Mouse (Mus musculus) liver (tissue): ENCODE results near the gene Mta1.

Source experiments
- DNase-seq: peaks from one replicate; pipeline ENCODE4 v3.0.0-alpha.2; 2020; ENCODE audit warnings: mixed read lengths

Mta1 gene

DNA sequence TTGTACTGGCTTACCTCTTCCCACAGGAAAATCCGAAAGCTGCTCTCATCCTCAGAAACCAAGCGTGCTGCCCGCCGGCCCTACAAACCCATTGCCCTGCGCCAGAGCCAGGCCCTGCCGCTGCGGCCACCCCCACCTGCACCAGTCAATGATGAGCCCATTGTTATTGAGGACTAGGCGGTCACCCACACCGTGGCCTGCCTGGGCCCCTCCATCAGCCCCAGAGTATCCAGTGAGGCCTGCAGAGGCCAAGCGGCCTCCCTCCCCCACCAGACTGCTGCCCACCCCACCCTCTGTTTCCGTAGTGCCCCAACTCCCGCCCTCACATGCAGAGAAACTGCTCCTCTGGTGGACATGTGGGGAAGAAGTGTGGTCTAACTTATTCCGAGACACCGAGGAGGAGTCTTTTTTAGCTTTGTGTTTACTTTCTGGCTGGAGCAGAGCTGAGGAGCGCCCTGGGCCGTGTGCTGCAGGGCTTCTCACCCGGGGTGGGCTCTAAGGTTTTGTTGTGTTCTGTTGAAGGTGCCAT is 38.5 kb downstream of the Mta1 start:
- DNase-seq: no peak

DNA sequence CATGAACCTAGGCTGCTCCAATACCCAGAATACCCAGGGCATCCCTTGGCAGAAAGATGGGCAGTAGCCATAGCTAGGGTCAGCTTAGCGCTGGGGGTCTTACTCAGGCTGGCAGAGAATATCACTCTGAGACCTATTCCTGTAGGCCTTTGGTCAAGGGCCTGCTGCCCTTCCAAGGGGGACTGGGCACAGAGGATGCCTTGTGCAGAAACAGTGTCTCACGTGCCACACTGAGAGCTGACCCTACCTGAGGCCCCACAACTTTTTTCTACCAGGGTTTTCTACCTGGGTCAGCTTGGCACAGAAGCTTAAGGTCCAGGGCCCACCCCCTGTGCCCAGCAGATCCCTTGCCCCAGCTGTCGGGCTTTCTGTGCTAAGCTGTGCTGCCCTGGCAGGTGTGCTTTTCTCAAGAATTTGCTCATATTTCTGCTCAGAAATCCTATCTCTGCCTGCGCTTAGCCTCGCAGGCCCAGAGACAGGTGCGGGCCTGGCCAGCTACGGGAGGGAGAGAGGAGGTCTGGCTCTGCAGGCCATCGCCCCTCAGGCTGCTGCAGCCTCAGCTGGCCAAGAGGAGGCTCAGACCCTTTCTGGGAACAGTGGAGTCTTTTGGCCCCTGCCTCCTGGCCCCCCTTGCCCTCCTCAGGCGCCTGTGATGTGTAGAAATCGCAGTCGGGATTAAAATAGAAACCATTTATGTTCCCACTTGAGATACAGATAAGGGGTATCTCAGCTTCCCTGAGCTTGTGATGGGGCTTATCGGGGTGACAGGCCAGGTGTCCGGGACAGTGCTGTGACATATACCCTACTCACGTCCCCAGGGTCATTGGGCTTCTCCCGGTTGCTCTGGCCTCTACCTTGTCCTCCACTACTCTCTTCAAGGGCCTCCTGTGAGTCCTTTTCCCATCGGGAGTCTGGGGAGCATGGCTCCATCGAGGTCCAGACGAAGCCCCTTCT is 39.5 kb downstream of the Mta1 start:
- no peak for DNase-seq

DNA sequence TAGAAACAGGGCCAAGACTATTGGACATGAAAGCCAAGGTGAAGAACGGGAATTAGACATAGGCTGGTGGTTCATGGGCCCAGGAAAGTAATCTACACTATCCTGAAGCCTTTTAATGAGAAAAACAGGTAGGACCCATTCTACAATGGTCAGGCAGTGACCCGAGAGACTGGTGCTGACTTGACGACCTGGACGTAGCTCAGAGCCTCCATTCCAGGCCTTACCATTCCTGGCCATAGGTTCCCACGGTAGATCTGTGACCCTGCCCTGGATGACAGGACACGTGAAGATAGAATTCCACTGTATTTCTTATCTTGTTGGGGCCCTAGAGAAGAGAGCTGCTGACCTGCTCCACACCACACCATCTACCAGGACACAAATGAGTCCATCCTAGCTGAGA is 40.2 kb downstream of the Mta1 start:
- no peak for DNase-seq

DNA sequence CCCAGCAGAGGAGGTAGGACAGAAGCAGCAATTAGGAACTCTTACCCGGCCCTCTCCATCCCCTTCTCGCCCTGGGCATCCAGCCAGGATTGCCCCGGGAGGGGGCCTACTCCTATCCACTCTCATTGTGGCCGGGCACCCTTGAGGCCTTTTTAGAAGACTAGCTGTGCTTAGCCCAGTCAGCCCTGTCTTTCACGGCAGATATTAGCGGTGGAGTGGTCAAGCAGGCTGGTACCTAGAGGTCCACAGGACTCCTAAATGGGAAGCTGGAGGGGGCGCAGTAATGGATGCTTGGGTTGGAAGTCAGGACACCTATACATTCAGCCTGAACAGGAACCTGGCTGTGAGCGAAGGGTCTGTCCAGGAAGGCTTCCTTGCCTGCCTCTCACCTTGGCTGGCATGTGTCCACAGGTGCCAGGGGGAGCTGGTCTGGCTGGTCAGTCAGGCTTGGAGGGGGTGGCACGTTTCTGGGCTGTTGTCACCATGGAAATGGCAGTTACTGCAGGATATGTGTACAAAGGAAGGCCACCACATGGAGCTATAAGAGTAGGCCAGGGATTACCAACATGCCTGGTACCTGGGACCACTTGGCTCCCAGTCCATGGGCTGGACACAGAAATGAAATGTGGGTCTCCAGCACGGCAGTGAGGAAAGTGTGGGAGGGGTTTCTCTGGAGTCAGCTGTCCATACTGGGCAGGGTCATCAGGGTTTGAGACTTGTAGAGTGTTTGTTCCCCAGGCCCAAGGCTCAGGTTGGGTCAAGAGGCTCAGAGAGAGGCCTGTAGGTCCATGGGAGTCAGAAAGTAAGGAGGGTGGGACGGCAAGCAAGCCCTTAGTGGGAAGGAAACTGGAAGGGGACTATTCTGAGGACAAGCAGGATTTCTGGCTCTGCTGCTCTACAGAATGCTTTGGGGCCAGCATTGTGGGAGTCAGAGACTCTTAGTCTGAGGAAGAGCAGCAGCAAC is 41.1 kb downstream of the Mta1 start:
- no peak for DNase-seq

- DNase-seq: peak; percentile 87
Observed at GRCm38 (mm10) chr12:113139908-113140615, 42.0 kb downstream of the Mta1 start, which contains the start of gene Crip2. Gene Crip2 (plus strand): TSS chr12:113140236.

GRCm38 (mm10) chr12:113140616-113141411 is 42.7 kb downstream of the Mta1 start:
- peak; percentile 63 for DNase-seq

- no peak for DNase-seq
Observed at GRCm38 (mm10) chr12:113141531-113141973, 43.5 kb downstream of the Mta1 start.

DNA sequence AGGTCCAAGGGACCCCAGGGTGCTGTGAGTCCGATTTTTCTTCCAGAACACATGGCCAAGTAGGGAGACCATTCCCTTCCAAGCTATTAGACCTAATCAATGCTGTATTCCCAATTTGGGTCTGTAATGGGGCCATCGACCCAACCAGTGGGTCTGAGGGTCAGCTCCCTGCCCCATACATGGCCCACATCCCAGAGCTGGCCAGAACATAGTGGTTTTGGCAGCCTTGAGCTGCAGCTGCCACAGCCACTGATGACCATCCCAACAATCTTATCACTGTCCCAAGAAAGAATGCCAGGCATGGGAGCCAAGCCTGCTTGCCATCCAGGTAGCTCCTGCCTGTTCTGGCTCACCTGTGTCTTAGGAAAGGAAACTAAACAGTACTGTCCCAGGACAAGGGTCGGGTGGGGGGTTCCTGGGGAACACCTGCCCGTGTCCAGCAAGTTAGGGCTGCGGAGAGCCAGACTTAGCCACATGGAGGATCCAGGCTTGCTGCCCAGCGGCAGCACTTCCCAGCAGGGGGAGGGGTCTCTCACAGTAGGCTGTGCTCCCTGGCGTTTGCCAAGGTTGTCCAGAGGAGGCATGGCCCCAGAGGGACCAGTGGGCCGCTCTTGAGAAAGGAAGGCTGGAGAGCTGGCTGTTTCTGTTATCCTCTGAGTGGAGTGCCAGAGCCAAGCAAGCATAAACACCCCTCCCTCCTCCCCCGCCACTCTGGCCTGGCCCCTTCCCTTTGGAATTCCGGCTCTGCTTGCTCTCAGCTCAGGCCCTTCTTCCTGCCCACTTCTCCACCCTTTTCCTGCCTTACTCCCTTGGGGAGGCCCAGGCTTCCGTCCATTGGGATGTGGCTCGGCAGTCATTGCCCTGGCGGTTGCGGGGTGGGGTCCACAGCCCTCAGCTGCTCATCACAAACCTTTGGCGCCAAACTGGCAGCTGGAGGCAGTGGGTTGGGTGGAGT is 44.2 kb downstream of the Mta1 start:
- peak; percentile 46 for DNase-seq

- no peak for DNase-seq
Observed at GRCm38 (mm10) chr12:113143164-113143563, 45.1 kb downstream of the Mta1 start.

GRCm38 (mm10) chr12:113144001-113144756 is 46.1 kb downstream of the Mta1 start:
- DNase-seq: peak; percentile 45

DNA sequence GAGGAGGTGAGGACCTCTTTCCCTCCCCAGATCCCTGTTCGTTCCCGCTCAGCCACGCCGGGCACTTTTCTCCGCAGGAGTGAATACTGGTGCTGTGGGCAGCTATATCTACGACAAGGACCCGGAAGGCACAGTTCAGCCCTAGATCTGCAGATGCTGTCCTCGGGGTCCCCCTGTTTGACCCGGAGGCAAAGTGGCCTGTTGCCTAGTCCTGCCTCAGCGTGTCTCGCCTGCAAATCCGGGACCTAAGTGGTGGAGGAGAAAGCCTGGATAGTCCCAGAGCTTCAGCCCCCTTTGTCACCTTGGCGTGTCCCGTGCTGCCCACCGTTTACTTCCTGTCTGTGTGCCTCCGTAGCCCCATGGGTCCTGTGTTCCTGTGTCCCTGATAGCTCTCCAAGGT is 46.8 kb downstream of the Mta1 start:
- no peak for DNase-seq

- DNase-seq: no peak
Observed at GRCm38 (mm10) chr12:113145591-113145990, 47.5 kb downstream of the Mta1 start.

DNA sequence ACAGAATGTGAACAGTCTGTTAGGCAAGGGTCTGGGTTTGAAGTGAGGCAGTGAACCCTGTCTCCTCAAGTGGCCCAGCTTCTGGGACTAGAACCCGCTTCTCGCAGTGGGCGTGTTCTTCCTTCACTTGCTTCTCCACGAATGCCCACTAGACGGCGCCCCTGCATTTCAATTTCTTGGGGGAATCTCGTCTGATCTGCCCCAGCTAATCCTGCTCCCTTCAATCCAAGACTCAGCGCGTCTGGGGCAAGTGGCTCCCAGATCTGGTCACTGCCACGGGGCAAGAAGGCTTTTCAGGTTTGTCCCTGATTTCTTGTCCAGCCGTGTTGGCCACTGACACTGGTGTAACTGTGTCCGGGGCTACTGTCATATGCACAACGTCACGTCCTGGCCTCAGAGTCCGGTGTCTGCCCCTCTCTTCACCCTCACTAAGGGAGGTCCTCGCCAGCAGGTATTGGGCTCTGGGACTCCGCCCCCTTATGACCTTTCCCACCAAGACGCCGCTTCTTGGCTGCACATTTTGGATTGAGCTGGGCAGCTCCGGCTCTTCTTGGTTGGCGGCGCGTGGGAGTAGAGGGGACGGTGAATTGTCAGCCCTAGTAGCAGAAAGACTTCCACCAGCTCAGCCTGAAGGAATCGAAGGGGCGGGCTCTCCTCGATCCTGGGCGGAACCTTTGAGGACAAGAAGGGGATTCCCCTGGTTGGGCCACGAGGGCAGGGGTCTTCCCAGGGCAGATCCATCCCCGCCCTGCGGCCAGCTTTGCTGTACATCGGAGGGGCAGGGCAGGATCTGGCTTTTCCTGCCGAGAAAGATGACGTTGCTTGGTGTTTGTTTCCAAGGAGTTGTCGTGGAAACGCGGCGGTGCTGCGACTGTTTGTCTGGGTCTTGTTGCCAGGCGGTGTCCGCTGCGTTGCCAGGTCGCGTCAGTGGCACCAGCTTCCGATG is 48.3 kb downstream of the Mta1 start, which contains the start of gene Crip1:
Gene Crip1 (plus strand): TSS at position 205 of the 946 bp plus-strand sequence.
- DNase-seq: peak; percentile 87

DNA sequence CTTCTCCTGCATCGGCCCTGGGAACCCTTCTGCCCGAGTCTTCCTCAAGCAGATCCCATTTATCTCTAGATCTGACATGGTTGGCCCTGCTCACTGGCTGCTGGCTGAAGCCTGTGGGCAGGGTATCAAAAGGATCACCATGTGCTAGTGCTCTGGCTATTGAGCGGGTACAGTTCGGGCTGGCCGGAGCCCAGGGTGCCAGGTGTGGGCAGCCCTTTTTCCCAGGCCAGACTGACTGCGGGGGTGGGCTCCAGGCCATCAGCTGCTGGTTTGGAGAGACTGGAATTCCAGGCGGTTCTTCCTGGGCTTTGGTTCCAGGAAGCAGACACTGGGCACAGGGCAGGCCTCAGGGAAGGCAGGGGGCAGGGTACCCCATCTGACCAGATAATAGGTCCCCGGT is 49.4 kb downstream of the Mta1 start:
- no peak for DNase-seq

DNA sequence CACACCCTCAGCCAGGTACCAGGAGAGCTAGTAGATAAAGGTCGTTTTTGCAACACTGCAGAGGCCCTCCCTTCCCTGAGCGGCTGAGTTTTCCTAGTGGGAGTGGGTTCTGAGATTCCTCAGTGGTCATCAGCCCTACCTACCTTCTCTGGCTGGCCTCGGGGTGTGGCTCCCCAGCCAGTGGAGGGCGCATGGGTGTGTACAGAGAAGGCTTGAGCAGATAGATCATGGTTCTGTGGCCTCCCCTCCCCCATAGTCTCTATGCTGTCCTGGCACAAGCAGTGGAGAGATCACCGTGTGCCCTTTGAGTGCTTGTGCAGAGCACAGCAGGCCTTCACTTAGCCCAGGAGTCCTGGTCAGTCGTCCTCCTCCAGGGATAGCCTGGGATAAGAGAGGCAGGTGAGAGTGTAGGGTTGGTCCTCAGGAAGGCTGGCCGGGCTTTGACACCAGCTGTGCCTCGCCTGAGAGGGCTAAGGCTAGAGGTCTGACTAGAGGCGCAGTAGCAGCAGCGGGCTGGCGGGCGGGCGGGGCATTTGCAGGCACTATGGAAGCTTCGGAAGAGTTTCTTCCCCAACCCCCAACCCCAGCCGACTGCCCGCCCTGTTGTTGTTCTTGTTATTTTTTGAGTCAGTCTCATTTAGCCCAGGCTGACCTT is 50.4 kb downstream of the Mta1 start:
- DNase-seq: peak; percentile 72

DNA sequence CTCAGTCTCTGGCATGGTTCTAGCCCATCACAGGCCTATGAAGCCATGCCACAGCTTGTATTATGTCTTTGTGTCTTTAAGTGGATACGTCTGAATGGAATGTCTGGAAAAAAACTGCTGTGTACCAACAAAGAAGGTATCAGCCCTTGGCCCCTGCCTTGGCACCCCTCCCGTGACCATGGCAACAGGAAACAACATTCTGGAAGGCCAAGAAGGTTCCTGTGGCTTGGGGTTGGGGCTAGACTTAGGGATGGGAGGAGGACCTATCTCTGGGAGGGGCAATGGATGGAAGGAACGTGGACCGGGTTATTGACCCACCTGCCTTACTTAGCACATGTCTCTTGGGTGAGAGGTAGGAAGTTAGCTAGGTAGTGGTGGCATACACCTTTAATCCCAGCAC is 51.3 kb downstream of the Mta1 start:
- no peak for DNase-seq

DNA sequence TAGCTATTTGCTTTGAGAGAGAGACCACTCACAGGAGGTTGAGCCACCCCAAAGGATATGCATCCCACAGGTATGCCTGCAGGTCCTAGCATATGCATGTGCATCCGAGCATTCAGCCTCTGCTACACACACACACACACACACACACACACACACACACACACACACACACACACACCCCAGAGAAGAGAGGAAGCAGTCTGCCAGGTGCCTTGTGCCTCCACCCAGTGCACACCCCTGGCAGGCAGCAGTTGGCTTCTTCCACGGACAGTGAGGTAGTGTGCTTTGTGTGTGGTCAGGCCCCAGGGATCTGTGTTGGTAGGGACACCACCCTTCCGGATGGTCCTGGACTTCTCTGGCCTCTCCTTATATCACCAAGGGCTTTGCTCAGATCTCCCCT is 51.8 kb downstream of the Mta1 start:
- no peak for DNase-seq

GRCm38 (mm10) chr12:113150591-113150990 is 52.5 kb downstream of the Mta1 start:
- no peak for DNase-seq
